Mouse (Mus musculus) midbrain, embryonic 15.5 days (tissue): ENCODE measurements at regions not wholly inside any gene's neighbourhood (a gene's known extent, or its start where the extent isn't known, plus 50 kb on each side); places are given as distances from the start of the nearest gene placed in this dataset.

ENCODE experiments used
- ATAC-seq: fragments of 200-750 bp; cut with Nextera tagmentation; replicated peaks from 2 replicates; pipeline ENCODE4 v1.8.0; 2017; ENCODE audit warnings: moderate TSS enrichment
- H3K27ac ChIP-seq: fragments of 300-500 bp; sonication (generic); 2 replicates; pipeline ENCODE4 v1.5.1; 2015; ENCODE audit warnings: mild to moderate bottlenecking, inconsistent platforms
- H3K27me3 ChIP-seq: fragments of 300-500 bp; sonication (generic); replicated peaks from 2 replicates; pipeline ENCODE4 v1.6.1; 2015; ENCODE audit warnings: inconsistent platforms
- H3K36me3 ChIP-seq: fragments of 300-500 bp; sonication (generic); replicated peaks from 2 replicates; pipeline ENCODE4 v1.6.1; 2015; ENCODE audit warnings: inconsistent platforms
- H3K4me1 ChIP-seq: fragments of 300-500 bp; sonication (generic); 2 replicates; pipeline ENCODE4 v1.6.1; 2015; ENCODE audit warnings: inconsistent platforms
- H3K4me2 ChIP-seq: fragments of 300-500 bp; sonication (generic); 2 replicates; pipeline ENCODE4 v1.6.1; 2015; ENCODE audit warnings: inconsistent platforms, mild to moderate bottlenecking, moderate library complexity
- H3K4me3 ChIP-seq: fragments of 300-500 bp; sonication (generic); 2 replicates; pipeline ENCODE4 v1.5.1; 2015; ENCODE audit warnings: mild to moderate bottlenecking, inconsistent platforms
- H3K9ac ChIP-seq: fragments of 300-500 bp; sonication (generic); 2 replicates; pipeline ENCODE4 v1.6.1; 2015; ENCODE audit warnings: mild to moderate bottlenecking, inconsistent platforms
- H3K9me3 ChIP-seq: fragments of 300-500 bp; sonication (generic); 2 replicates; pipeline ENCODE4 v1.6.1; 2016; ENCODE audit warnings: inconsistent platforms
- WGBS: fragments of 180-500 bp; shearing (Covaris S2); methylation state at CpG from one replicate; pipeline ENCODE4 v1.1.7; 2015; ENCODE audit warnings: mixed read lengths; 5-methylcytosine and 5-hydroxymethylcytosine counted together

- H3K9me3 ChIP-seq: no peaks in the 10 kb centered on the region
Measured at GRCm38 (mm10) chr9:83700056-83700455, 106.0 kb downstream of the Elovl4 start.

DNA sequence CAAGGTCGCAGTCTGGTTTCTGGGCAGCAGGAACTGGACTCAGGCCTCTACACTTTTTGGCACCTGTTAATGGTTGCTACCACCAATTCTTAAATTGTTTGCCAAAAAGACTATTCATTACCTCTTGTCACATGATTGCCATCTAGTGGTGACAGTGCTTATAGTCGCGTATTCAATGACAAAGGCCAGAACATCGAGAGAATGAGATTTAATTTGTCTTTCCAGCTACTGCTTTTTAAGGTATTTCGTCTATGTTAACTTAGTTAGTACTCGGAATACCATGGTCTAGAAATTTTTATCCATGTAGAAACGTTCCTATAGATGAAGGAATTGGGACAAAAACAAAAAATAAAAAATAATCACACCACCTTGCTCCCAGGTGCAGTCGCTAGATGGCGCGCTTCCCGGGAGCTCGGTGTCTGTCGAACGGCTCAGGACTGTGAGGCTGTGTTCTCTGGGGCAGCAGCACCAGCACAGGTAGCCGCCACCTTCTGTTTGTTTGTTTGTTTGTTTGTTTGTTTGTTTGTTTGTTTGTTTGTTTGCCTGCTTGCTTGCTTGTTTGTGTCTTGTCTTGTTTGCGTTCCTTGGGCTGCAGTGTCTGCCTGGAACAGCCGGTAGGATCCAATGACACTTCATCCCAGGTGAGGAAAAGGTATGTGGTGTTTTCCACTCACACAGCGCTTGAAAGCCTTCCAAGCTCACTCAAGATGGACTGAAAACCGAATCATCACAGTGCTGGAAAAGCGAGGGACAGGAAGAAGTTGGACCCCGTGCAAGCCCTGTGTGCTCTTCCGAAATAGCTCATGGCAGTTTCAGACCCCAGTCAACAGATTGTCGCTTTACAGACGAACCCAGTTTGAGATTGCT is 114.5 kb downstream of the Elovl4 start:
- H3K9ac ChIP-seq: peak overlapping the region; percentile 10; the same call in 1 of the 2 replicates
- no peak overlapping the region for H3K27ac ChIP-seq
- WGBS: 20% methylated on average over 24 of the region's 24 CpGs
- H3K27me3 ChIP-seq: no peaks in the 10 kb centered on the region
- H3K4me1 ChIP-seq: peaks cover 15% of the 10 kb centered on the region
- no peaks in the 10 kb centered on the region for H3K9me3 ChIP-seq
- H3K4me2 ChIP-seq: peak overlapping the region; percentile 39
- ATAC-seq: peak; percentile 89
- H3K36me3 ChIP-seq: no peaks in the 10 kb centered on the region
- peak overlapping the region; percentile 24 for H3K4me3 ChIP-seq

More at GRCm38 (mm10) chr9:83700056-83700455, 106.0 kb downstream of the Elovl4 start:
- Histone ChIP-seq H3K4me1 (no peaks in the 10 kb centered on the region), H3K36me3 (no peaks in the 10 kb centered on the region), H3K27me3 (no peaks in the 10 kb centered on the region), H3K9ac (no peak overlapping the region), H3K4me2 (no peak overlapping the region), H3K4me3 (no peak overlapping the region), H3K27ac (no peak overlapping the region)
- WGBS: 82% methylated on average over 7 of the region's 7 CpGs
- no peak for ATAC-seq
